Mouse (Mus musculus): ENCODE results near the gene R3hdm1. TPM values are rescaled to one million over a fixed set of nuclear protein-coding genes. Genes with fewer than 3 reads are reported as not detected.
A peak's percentile ranks its signal among the peaks of the same experiment; 100 is the strongest.

The R3hdm1 gene
- polyA plus RNA-seq, 1 experiment from 2014 or later: 63.0 TPM

DNA sequence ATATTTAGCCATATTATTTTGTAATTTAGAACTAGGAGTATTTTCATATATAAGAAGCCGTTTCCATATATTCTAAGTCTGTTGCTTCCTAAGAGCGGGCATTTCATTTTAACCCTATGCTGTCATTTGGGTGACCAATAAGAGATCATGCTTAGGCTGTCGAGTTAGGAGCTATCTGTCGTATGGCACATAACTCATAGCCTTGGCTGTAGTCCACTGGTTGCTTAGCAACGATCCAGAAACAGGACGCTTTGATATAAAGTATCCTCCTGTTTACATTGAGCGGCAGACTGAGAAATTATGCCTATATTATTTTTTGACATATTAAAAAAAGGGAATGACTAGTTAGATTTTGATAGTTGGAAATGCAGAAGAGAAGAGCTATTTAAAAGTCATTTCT lies 89.3 kb downstream of the R3hdm1 start:
- no peak overlapping the region for H3K27ac ChIP-seq (ENCODE audit: low read depth, low read length)
- no peak for ATAC-seq
- H3K9me3 ChIP-seq (replicated peaks; ENCODE audit: control insufficient read depth, low read length): no peaks in the 10 kb centered on the region
- no peak overlapping the region for H3K4me2 ChIP-seq (ENCODE audit: low read length)
- no peak overlapping the region for H3K4me3 ChIP-seq (ENCODE audit: low read depth, low read length)
- H3K36me3 ChIP-seq (ENCODE audit: control insufficient read depth, insufficient read depth, low read length): peaks cover 42% of the 10 kb centered on the region
- no peaks in the 10 kb centered on the region for H3K27me3 ChIP-seq (replicated peaks; ENCODE audit: control insufficient read depth, insufficient read depth, low read length)
- H3K4me1 ChIP-seq (ENCODE audit: control insufficient read depth, insufficient read depth, low read length): no peaks in the 10 kb centered on the region
- DNase-seq (ENCODE audit: low spot score): peak; percentile 34
- no peak overlapping the region for H3K9ac ChIP-seq (ENCODE audit: low read length)
- WGBS: 85% methylated on average over 7 of the region's 7 CpGs

- Histone ChIP-seq H3K4me2 (ENCODE audit: low read length) (no peak overlapping the region), H3K4me3 (ENCODE audit: low read depth, low read length) (no peak overlapping the region), H3K27ac (ENCODE audit: low read depth, low read length) (no peak overlapping the region), H3K36me3 (ENCODE audit: control insufficient read depth, insufficient read depth, low read length) (peaks cover 44% of the 10 kb centered on the region), H3K4me1 (ENCODE audit: control insufficient read depth, insufficient read depth, low read length) (no peaks in the 10 kb centered on the region), H3K9ac (ENCODE audit: low read length) (no peak overlapping the region), H3K27me3 (replicated peaks; ENCODE audit: control insufficient read depth, insufficient read depth, low read length) (no peaks in the 10 kb centered on the region), H3K9me3 (replicated peaks; ENCODE audit: control insufficient read depth, low read length) (no peaks in the 10 kb centered on the region)
- DNase-seq (ENCODE audit: low spot score) (no peak), ATAC-seq (no peak)
- 93% methylated on average over 2 of the region's 2 CpGs for WGBS
These were observed 90.9 kb downstream of the R3hdm1 start for GRCm38 (mm10) chr1:128194011-128194410.

- Histone ChIP-seq H3K9me3 (replicated peaks; ENCODE audit: control insufficient read depth, low read length) (no peaks in the 10 kb centered on the region), H3K27me3 (replicated peaks; ENCODE audit: control insufficient read depth, insufficient read depth, low read length) (no peaks in the 10 kb centered on the region), H3K9ac (ENCODE audit: low read length) (no peak overlapping the region), H3K36me3 (ENCODE audit: control insufficient read depth, insufficient read depth, low read length) (peaks cover 49% of the 10 kb centered on the region), H3K4me2 (ENCODE audit: low read length) (no peak overlapping the region), H3K4me3 (ENCODE audit: low read depth, low read length) (no peak overlapping the region), H3K4me1 (ENCODE audit: control insufficient read depth, insufficient read depth, low read length) (no peaks in the 10 kb centered on the region), H3K27ac (ENCODE audit: low read depth, low read length) (no peak overlapping the region)
- ATAC-seq (no peak), DNase-seq (ENCODE audit: low spot score) (no peak)
- 97% methylated on average over 1 of the region's 1 CpGs for WGBS
These were observed 94.3 kb downstream of the R3hdm1 start for GRCm38 (mm10) chr1:128197353-128197752.

- ATAC-seq (no peak), DNase-seq (ENCODE audit: low spot score) (peak; percentile 25)
- H3K4me3 ChIP-seq (ENCODE audit: low read depth, low read length): no peak overlapping the region
- H3K4me1 ChIP-seq (ENCODE audit: control insufficient read depth, insufficient read depth, low read length): no peaks in the 10 kb centered on the region
- no peaks in the 10 kb centered on the region for H3K9me3 ChIP-seq (replicated peaks; ENCODE audit: control insufficient read depth, low read length)
- no peak overlapping the region for H3K27ac ChIP-seq (ENCODE audit: low read depth, low read length)
- H3K27me3 ChIP-seq (replicated peaks; ENCODE audit: control insufficient read depth, insufficient read depth, low read length): no peaks in the 10 kb centered on the region
- H3K36me3 ChIP-seq (ENCODE audit: control insufficient read depth, insufficient read depth, low read length): peaks cover 41% of the 10 kb centered on the region
- no peak overlapping the region for H3K9ac ChIP-seq (ENCODE audit: low read length)
- H3K4me2 ChIP-seq (ENCODE audit: low read length): no peak overlapping the region
- 81% methylated on average over 5 of the region's 5 CpGs for WGBS
These were observed 110.2 kb downstream of the R3hdm1 start for GRCm38 (mm10) chr1:128213261-128213660.

- no peak for ATAC-seq
- Histone ChIP-seq H3K9ac (ENCODE audit: low read length) (no peak overlapping the region), H3K27me3 (replicated peaks; ENCODE audit: control insufficient read depth, insufficient read depth, low read length) (no peaks in the 10 kb centered on the region), H3K36me3 (ENCODE audit: control insufficient read depth, insufficient read depth, low read length) (peaks cover 48% of the 10 kb centered on the region), H3K9me3 (replicated peaks; ENCODE audit: control insufficient read depth, low read length) (no peaks in the 10 kb centered on the region), H3K4me3 (ENCODE audit: low read depth, low read length) (no peak overlapping the region), H3K4me2 (ENCODE audit: low read length) (no peak overlapping the region), H3K4me1 (ENCODE audit: control insufficient read depth, insufficient read depth, low read length) (no peaks in the 10 kb centered on the region), H3K27ac (ENCODE audit: low read depth, low read length) (no peak overlapping the region)
- WGBS: 98% methylated on average over 2 of the region's 2 CpGs
- no peak for DNase-seq (ENCODE audit: low spot score)
These were observed 118.8 kb downstream of the R3hdm1 start for GRCm38 (mm10) chr1:128221886-128222285.

- ATAC-seq (no peak), DNase-seq (ENCODE audit: low spot score) (peak; percentile 22)
- Histone ChIP-seq H3K4me3 (ENCODE audit: low read depth, low read length) (no peak overlapping the region), H3K4me2 (ENCODE audit: low read length) (no peak overlapping the region), H3K36me3 (ENCODE audit: control insufficient read depth, insufficient read depth, low read length) (peaks cover 48% of the 10 kb centered on the region), H3K27me3 (replicated peaks; ENCODE audit: control insufficient read depth, insufficient read depth, low read length) (no peaks in the 10 kb centered on the region), H3K9me3 (replicated peaks; ENCODE audit: control insufficient read depth, low read length) (no peaks in the 10 kb centered on the region), H3K27ac (ENCODE audit: low read depth, low read length) (no peak overlapping the region), H3K9ac (ENCODE audit: low read length) (no peak overlapping the region), H3K4me1 (ENCODE audit: control insufficient read depth, insufficient read depth, low read length) (no peaks in the 10 kb centered on the region)
- WGBS: 81% methylated on average over 1 of the region's 1 CpGs
These were observed 120.2 kb downstream of the R3hdm1 start for GRCm38 (mm10) chr1:128223304-128223703.

- H3K9me3 ChIP-seq (replicated peaks; ENCODE audit: control insufficient read depth, low read length): no peaks in the 10 kb centered on the region
- DNase-seq (ENCODE audit: low spot score): no peak
- H3K9ac ChIP-seq (ENCODE audit: low read length): no peak overlapping the region
- no peaks in the 10 kb centered on the region for H3K27me3 ChIP-seq (replicated peaks; ENCODE audit: control insufficient read depth, insufficient read depth, low read length)
- H3K27ac ChIP-seq (ENCODE audit: low read depth, low read length): no peak overlapping the region
- peaks cover 55% of the 10 kb centered on the region for H3K36me3 ChIP-seq (ENCODE audit: control insufficient read depth, insufficient read depth, low read length)
- H3K4me1 ChIP-seq (ENCODE audit: control insufficient read depth, insufficient read depth, low read length): no peaks in the 10 kb centered on the region
- no peak overlapping the region for H3K4me2 ChIP-seq (ENCODE audit: low read length)
- 91% methylated on average over 4 of the region's 4 CpGs for WGBS
- ATAC-seq: no peak
- no peak overlapping the region for H3K4me3 ChIP-seq (ENCODE audit: low read depth, low read length)
These were observed 132.1 kb downstream of the R3hdm1 start for GRCm38 (mm10) chr1:128235181-128235580.

GRCm38 (mm10) chr1:128243627-128243995 lies 140.5 kb downstream of the R3hdm1 start, which contains the start of gene Ubxn4:
Gene Ubxn4, plus strand, starts transcription at chr1:128243964.
- peaks cover 12% of the 10 kb centered on the region for H3K4me1 ChIP-seq (ENCODE audit: control insufficient read depth, insufficient read depth, low read length)
- H3K9ac ChIP-seq (ENCODE audit: low read length): peak within 1 kb of the TSS; percentile 85
- H3K4me2 ChIP-seq (ENCODE audit: low read length): peak within 1 kb of the TSS; percentile 92
- WGBS: 8% methylated on average over 10 of the region's 10 CpGs
- H3K36me3 ChIP-seq (ENCODE audit: control insufficient read depth, insufficient read depth, low read length): no peaks in the 10 kb centered on the region
- no peaks in the 10 kb centered on the region for H3K27me3 ChIP-seq (replicated peaks; ENCODE audit: control insufficient read depth, insufficient read depth, low read length)
- peak within 1 kb of the TSS; percentile 77 for H3K4me3 ChIP-seq (ENCODE audit: low read depth, low read length)
- H3K9me3 ChIP-seq (replicated peaks; ENCODE audit: control insufficient read depth, low read length): no peaks in the 10 kb centered on the region
- ATAC-seq (peak; percentile 57), DNase-seq (ENCODE audit: low spot score) (no peak)
- peak within 1 kb of the TSS; percentile 85 for H3K27ac ChIP-seq (ENCODE audit: low read depth, low read length)

- ATAC-seq: peak; percentile 95
- WGBS: under 1% methylated on average over 71 of the region's 71 CpGs
- H3K36me3 ChIP-seq (ENCODE audit: control insufficient read depth, insufficient read depth, low read length): no peaks in the 10 kb centered on the region
These were observed 141.1 kb downstream of the R3hdm1 start for GRCm38 (mm10) chr1:128243996-128244726.

More at GRCm38 (mm10) chr1:128243996-128244726, 141.1 kb downstream of the R3hdm1 start:
- peak; percentile 99 for DNase-seq (ENCODE audit: low spot score)
- Histone ChIP-seq H3K27ac (ENCODE audit: low read depth, low read length) (peak overlapping the region; percentile 85), H3K9ac (ENCODE audit: low read length) (peak overlapping the region; percentile 85), H3K4me1 (ENCODE audit: control insufficient read depth, insufficient read depth, low read length) (peaks cover 12% of the 10 kb centered on the region), H3K4me3 (ENCODE audit: low read depth, low read length) (peak overlapping the region; percentile 77), H3K9me3 (replicated peaks; ENCODE audit: control insufficient read depth, low read length) (no peaks in the 10 kb centered on the region), H3K4me2 (ENCODE audit: low read length) (peak overlapping the region; percentile 92), H3K27me3 (replicated peaks; ENCODE audit: control insufficient read depth, insufficient read depth, low read length) (no peaks in the 10 kb centered on the region)
